Mouse (Mus musculus): Measurements from ENCODE around the gene Hoxa11.

Gene Hoxa11

GRCm38 (mm10) chr6:52232984-52233545 is 12.5 kb downstream of the Hoxa11 start:
- no peak for DNase-seq (ENCODE audit: extremely low spot score, low spot score)

- no peak for DNase-seq (ENCODE audit: extremely low spot score, low spot score)
Observed at GRCm38 (mm10) chr6:52232568-52232965, 13.0 kb downstream of the Hoxa11 start.

GRCm38 (mm10) chr6:52231885-52232567 is 13.6 kb downstream of the Hoxa11 start:
- no peak for DNase-seq (ENCODE audit: extremely low spot score, low spot score)

- DNase-seq (ENCODE audit: extremely low spot score, low spot score) = no peak
Observed at GRCm38 (mm10) chr6:52230516-52231165, 15.0 kb downstream of the Hoxa11 start, which contains the start of gene Hoxa9. TSS of gene Hoxa9 (minus strand) at chr6:52231089.

- no peak for DNase-seq (ENCODE audit: extremely low spot score, low spot score)
Observed at GRCm38 (mm10) chr6:52229558-52230416, 15.8 kb downstream of the Hoxa11 start.

GRCm38 (mm10) chr6:52228475-52229465 is 16.8 kb downstream of the Hoxa11 start:
- no peak for DNase-seq (ENCODE audit: extremely low spot score, low spot score)

GRCm38 (mm10) chr6:52227470-52228222 is 18.0 kb downstream of the Hoxa11 start:
- no peak for DNase-seq (ENCODE audit: extremely low spot score, low spot score)

GRCm38 (mm10) chr6:52226569-52227257 is 18.9 kb downstream of the Hoxa11 start:
- no peak for DNase-seq (ENCODE audit: extremely low spot score, low spot score)

GRCm38 (mm10) chr6:52225612-52226568 is 19.7 kb downstream of the Hoxa11 start:
- DNase-seq (ENCODE audit: extremely low spot score, low spot score) = no peak

- DNase-seq (ENCODE audit: extremely low spot score, low spot score) = no peak
Observed at GRCm38 (mm10) chr6:52224895-52225611, 20.6 kb downstream of the Hoxa11 start.

GRCm38 (mm10) chr6:52223939-52224760 is 21.5 kb downstream of the Hoxa11 start:
- no peak for DNase-seq (ENCODE audit: extremely low spot score, low spot score)

- DNase-seq (ENCODE audit: extremely low spot score, low spot score) = no peak
Observed at GRCm38 (mm10) chr6:52222729-52223128, 22.9 kb downstream of the Hoxa11 start.

- DNase-seq (ENCODE audit: extremely low spot score, low spot score) = no peak
Observed at GRCm38 (mm10) chr6:52221993-52222685, 23.5 kb downstream of the Hoxa11 start.

GRCm38 (mm10) chr6:52221337-52221992 is 24.1 kb downstream of the Hoxa11 start, which contains the start of gene Hoxa7:
TSS of gene Hoxa7 (minus strand) at chr6:52221854.
- peak; percentile 97 for DNase-seq (ENCODE audit: extremely low spot score, low spot score)

GRCm38 (mm10) chr6:52220865-52221310 is 24.7 kb downstream of the Hoxa11 start:
- no peak for DNase-seq (ENCODE audit: extremely low spot score, low spot score)

All from neural tube, embryonic 10.5 days (tissue).